In the genomic region with DNA sequence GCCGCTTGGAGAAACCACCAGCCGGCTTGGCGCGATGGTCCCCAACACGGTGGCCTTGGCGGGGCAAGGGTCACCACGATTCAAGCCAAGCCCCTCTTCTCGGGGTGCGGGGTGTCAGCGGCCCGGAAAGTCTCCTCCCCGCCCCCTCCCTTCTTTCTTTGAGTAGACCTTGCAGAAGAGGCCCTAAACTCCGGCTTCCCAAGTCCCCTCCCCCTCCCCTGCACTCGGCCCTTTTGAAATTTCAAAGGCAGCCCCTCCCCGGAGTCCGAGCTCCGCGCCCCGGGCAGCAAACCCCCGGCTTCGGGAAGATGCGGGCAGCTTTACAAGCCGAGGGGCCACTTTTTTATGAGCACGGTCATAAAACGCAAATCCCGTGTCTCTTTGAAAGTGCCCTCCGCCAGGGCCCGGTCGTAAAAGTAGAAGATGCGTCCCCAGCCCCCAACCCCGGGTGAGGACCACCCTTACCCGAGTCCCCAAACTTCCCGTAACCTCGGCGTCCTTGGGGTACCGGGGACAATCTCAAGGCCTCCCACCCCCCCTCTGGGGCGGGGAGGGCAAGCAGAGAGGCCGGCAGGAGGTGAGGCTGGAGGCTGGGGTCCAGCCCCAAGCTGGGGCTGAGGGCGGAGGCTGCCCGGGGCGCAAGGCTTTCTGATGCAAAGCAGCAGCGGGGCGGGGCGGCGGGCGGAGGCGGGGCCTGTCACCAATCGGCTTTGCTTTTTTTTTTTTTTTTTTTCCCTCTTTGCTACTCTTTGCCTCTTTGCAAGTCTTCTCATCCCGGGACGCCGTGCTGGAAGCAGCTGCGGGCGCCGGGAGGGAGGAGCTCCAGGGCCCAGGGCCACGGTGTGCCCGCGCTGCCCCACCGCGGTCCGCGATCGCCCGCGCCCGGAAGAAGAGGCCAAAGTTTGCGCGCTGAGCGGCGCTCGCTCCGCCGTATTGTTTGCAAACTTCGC, we compare ENCODE assay signal across 8 mouse cellular contexts. TPM values are rescaled to one million over a fixed set of nuclear protein-coding genes. Genes with fewer than 3 reads are reported as not detected.
DNase-seq lines count a peak whose midpoint lies in the region; ATAC-seq and TF ChIP-seq lines count a peak whose summit lies in the region.

A gene (plus strand): TSS at position 773 of the 950 bp plus-strand sequence.

- H3K27ac ChIP-seq in heart, embryonic 12.5 days (ENCODE audit: poor library complexity, severe bottlenecking) = no peak within 1 kb of the TSS
- H3K27ac ChIP-seq in forebrain, embryonic 12.5 days = peak within 1 kb of the TSS; percentile 83
- H3K27ac ChIP-seq in kidney, postnatal 0 days = no peak within 1 kb of the TSS
- H3K27ac ChIP-seq in stomach, embryonic 14.5 days (ENCODE audit: low read length) = peak within 1 kb of the TSS; percentile 61

- peak; percentile 30; the same call in 1 of the 2 replicates for ATAC-seq in heart, embryonic 12.5 days (ENCODE audit: insufficient number of reproducible peaks, low FRiP score)
- ATAC-seq in forebrain, embryonic 12.5 days (ENCODE audit: low FRiP score) = peak; percentile 67
- peak; percentile 49; the same call in 1 of the 2 replicates for ATAC-seq in kidney, postnatal 0 days (replicated peaks; ENCODE audit: low FRiP score, low read depth)
- peak; percentile 46; the same call in 1 of the 2 replicates for ATAC-seq in stomach, embryonic 14.5 days (ENCODE audit: insufficient number of reproducible peaks, insufficient read depth, low FRiP score, low read depth)
- no peak for ATAC-seq in cerebellum, adult (ENCODE audit: insufficient number of reproducible peaks, low FRiP score, low TSS enrichment)

- H3K36me3 ChIP-seq in heart, embryonic 12.5 days = no peaks in the 10 kb centered on the region
- no peaks in the 10 kb centered on the region for H3K36me3 ChIP-seq in forebrain, embryonic 12.5 days (replicated peaks)
- H3K36me3 ChIP-seq in kidney, postnatal 0 days (ENCODE audit: insufficient read depth, low read length) = no peaks in the 10 kb centered on the region
- H3K36me3 ChIP-seq in stomach, embryonic 14.5 days (ENCODE audit: control insufficient read depth, insufficient read depth, low read length) = no peaks in the 10 kb centered on the region

- under 1% methylated on average over 69 of the region's 73 CpGs for WGBS in heart, embryonic 12.5 days
- WGBS in forebrain, embryonic 12.5 days = under 1% methylated on average over 65 of the region's 73 CpGs
- WGBS in kidney, postnatal 0 days = under 1% methylated on average over 63 of the region's 73 CpGs
- WGBS in stomach, embryonic 14.5 days = under 1% methylated on average over 67 of the region's 73 CpGs

- no peaks in the 10 kb centered on the region for H3K9me3 ChIP-seq in heart, embryonic 12.5 days (replicated peaks)
- H3K9me3 ChIP-seq in forebrain, embryonic 12.5 days = no peaks in the 10 kb centered on the region
- H3K9me3 ChIP-seq in kidney, postnatal 0 days (replicated peaks; ENCODE audit: low read length) = no peaks in the 10 kb centered on the region
- H3K9me3 ChIP-seq in stomach, embryonic 14.5 days (ENCODE audit: control insufficient read depth, low read depth, low read length) = no peaks in the 10 kb centered on the region

- intact Hi-C loops in heart, postnatal 36 days (cut with DNase I) = no loop called here

- no peak for TF ChIP-seq CTCF in kidney, postnatal 0 days (IDR thresholded peaks at IDR 0.05; ENCODE audit: low read depth)

- H3K4me1 ChIP-seq in heart, embryonic 12.5 days (replicated peaks) = peaks cover 37% of the 10 kb centered on the region
- peaks cover 92% of the 10 kb centered on the region for H3K4me1 ChIP-seq in forebrain, embryonic 12.5 days
- H3K4me1 ChIP-seq in kidney, postnatal 0 days (replicated peaks; ENCODE audit: insufficient read depth, low read length) = peaks cover 15% of the 10 kb centered on the region; the same call in 1 of the 2 replicates
- peaks cover 21% of the 10 kb centered on the region for H3K4me1 ChIP-seq in stomach, embryonic 14.5 days (ENCODE audit: control insufficient read depth, insufficient read depth, low read length)

- peaks cover 83% of the 10 kb centered on the region for H3K27me3 ChIP-seq in heart, embryonic 12.5 days (replicated peaks)
- H3K27me3 ChIP-seq in forebrain, embryonic 12.5 days = peaks cover 93% of the 10 kb centered on the region
- H3K27me3 ChIP-seq in kidney, postnatal 0 days (ENCODE audit: insufficient read depth, low read length) = peaks cover 49% of the 10 kb centered on the region
- peaks cover 43% of the 10 kb centered on the region for H3K27me3 ChIP-seq in stomach, embryonic 14.5 days (ENCODE audit: control insufficient read depth, insufficient read depth, low read length)

- peak within 1 kb of the TSS; percentile 83 for H3K4me3 ChIP-seq in heart, embryonic 12.5 days
- peak within 1 kb of the TSS; percentile 63 for H3K4me3 ChIP-seq in forebrain, embryonic 12.5 days (replicated peaks)
- H3K4me3 ChIP-seq in kidney, postnatal 0 days (replicated peaks; ENCODE audit: low read depth, low read length) = peak within 1 kb of the TSS; percentile 67
- H3K4me3 ChIP-seq in stomach, embryonic 14.5 days (ENCODE audit: low read depth, low read length) = peak within 1 kb of the TSS; percentile 55

- peak within 1 kb of the TSS; percentile 74 for H3K9ac ChIP-seq in heart, embryonic 12.5 days
- H3K9ac ChIP-seq in forebrain, embryonic 12.5 days = peak within 1 kb of the TSS; percentile 71
- peak within 1 kb of the TSS; percentile 61 for H3K9ac ChIP-seq in kidney, postnatal 0 days (ENCODE audit: low read depth, low read length)
- H3K9ac ChIP-seq in stomach, embryonic 14.5 days (replicated peaks; ENCODE audit: low read depth, low read length) = peak within 1 kb of the TSS; percentile 38

- peak within 1 kb of the TSS; percentile 100 for H3K4me2 ChIP-seq in heart, embryonic 12.5 days
- peak within 1 kb of the TSS; percentile 96 for H3K4me2 ChIP-seq in forebrain, embryonic 12.5 days
- H3K4me2 ChIP-seq in kidney, postnatal 0 days (ENCODE audit: low read length) = peak within 1 kb of the TSS; percentile 97
- peak within 1 kb of the TSS; percentile 95 for H3K4me2 ChIP-seq in stomach, embryonic 14.5 days (replicated peaks; ENCODE audit: low read depth, low read length)

- DNase-seq in heart, postnatal 36 days = no peak
- DNase-seq in adrenal gland, adult 2 months = peak; percentile 83
- DNase-seq in kidney, postnatal 0 days (ENCODE audit: low spot score) = peak; percentile 64
- peak; percentile 54 to 74 for DNase-seq in lung, postnatal 4 days

RNA-seq across cellular contexts. Expression of the gene that starts here (rescaled TPM):
- polyA plus RNA-seq in heart, embryonic 12.5 days (2016; fragmentation: Nextera tagmentation; extraction: Ambion mirVana) = 0.42 and 0.50 TPM in 2 replicates
- total RNA-seq in heart, postnatal 36 days (2021) = under 1 TPM; 0.14 to 0.19 TPM
- 1 to 10 TPM in 1 of 2 experiments, under 1 TPM in 1; 0.26 to 1.1 TPM for total RNA-seq in adrenal gland, adult 2 months (2021)
- 3.3 and 3.9 TPM in 2 replicates for polyA plus RNA-seq in adrenal gland, adult 2 months (2012; rRNA removed)
- polyA plus RNA-seq in forebrain, embryonic 12.5 days (2016; fragmentation: Nextera tagmentation; extraction: Ambion mirVana) = 4.8 and 5.3 TPM in 2 replicates
- polyA plus RNA-seq in kidney, postnatal 0 days (2015; fragmentation: Nextera tagmentation; extraction: Ambion mirVana) = 4.4 and 4.5 TPM in 2 replicates
- polyA plus RNA-seq in stomach, embryonic 14.5 days (2014; fragmentation: Nextera tagmentation; extraction: Ambion mirVana) = 1.9 and 2.0 TPM in 2 replicates

Comparison
In these comparisons a context has a peak if more than half of its experiments do, and no peak if none do; other contexts are left out.
1. Peak in ATAC-seq, H3K4me3 ChIP-seq, H3K9ac ChIP-seq and H3K4me2 ChIP-seq in heart, embryonic 12.5 days; RNA of the gene not detected or under 1 TPM.
2. H3K27ac ChIP-seq: peak in forebrain, embryonic 12.5 days (single experiment) and stomach, embryonic 14.5 days (single experiment); none in heart, embryonic 12.5 days (single experiment) and kidney, postnatal 0 days (single experiment).
3. DNase-seq: peak in adrenal gland, adult 2 months (single experiment), kidney, postnatal 0 days (single experiment) and lung, postnatal 4 days (2 of 2); none in heart, postnatal 36 days (0 of 2).
4. Peak in every context shown above with its lines, with median percentiles within 50 percentile points of each other: H3K4me2 ChIP-seq, H3K4me3 ChIP-seq and H3K9ac ChIP-seq.